Mouse (Mus musculus) heart, postnatal 0 days (tissue): ENCODE results near the gene Hikeshi.

ENCODE experiments used
- CTCF ChIP-seq: IDR thresholded peaks from 2 replicates; pipeline ENCODE4 v1.5.1; 2016; ENCODE audit warnings: antibody characterized with exemption, control low read depth, low read depth
- EP300 ChIP-seq: IDR thresholded peaks from 2 replicates; pipeline ENCODE4 v1.6.1; 2016; ENCODE audit warnings: antibody characterized with exemption, low read depth

DNA sequence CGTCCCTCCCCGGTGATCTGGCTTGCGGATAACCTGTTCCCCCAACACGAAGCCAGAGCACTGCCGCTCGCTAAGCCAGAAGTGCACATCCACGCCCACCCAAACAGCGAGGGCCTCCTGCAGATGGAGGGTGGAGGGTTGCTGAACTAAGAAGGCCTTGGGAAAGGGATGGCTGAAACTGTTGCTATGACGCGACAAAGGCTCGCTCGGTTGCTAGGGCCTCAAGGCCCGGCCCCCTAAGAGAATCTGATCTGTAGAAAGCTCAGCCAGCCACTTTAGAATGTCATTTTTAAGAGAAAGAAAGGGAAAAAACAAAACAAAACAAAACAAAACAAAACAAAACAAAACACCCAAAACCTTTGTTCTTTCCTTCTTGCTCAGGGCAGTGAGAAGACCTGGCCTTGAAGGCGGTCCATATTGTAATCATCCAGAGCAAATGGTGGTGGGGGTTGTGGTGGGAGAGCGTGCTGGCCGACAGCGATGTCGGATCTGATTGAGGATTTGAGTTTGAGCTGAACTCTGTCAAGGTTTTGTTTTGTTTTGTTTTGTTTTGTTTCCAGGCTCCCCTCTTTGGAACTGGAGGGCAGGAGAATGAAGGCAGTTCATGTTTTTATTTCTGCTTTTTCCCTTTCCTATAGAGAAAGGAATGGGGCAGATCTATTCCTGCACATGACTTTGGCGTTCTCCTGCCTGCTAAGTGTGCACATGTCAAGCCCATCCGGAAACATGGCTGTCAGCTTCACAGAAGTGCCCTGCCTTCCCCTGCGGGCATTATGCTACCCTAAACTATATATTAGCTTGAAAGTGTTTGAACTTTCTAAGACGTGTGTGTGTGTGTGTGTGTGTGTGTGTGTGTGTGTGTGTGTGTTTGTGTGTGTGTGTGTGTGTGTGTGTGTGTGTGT, 37.3 kb downstream of the Hikeshi start, which contains the start of gene Ccdc81:
- TF ChIP-seq CTCF (no peak), EP300 (no peak)
